Mouse (Mus musculus) T-helper 2 cell (primary cell): ENCODE measurements around the gene Sparc.

Source experiments
- in situ Hi-C: fragments of 300-600 bp; cut with MboI, MseI; formaldehyde crosslinking; loops from one replicate; pipeline ENCODE4 v1.15.1; 2025; ENCODE audit warnings: high pct_unique_total_duplicates

Gene Sparc

GRCm38 (mm10) chr11:55367783-55368182, 55.2 kb downstream of the Sparc start:
- in situ Hi-C loops, result no loop called here

- in situ Hi-C loops, result no loop called here
Observed at GRCm38 (mm10) chr11:55365840-55366239, 57.1 kb downstream of the Sparc start.

DNA sequence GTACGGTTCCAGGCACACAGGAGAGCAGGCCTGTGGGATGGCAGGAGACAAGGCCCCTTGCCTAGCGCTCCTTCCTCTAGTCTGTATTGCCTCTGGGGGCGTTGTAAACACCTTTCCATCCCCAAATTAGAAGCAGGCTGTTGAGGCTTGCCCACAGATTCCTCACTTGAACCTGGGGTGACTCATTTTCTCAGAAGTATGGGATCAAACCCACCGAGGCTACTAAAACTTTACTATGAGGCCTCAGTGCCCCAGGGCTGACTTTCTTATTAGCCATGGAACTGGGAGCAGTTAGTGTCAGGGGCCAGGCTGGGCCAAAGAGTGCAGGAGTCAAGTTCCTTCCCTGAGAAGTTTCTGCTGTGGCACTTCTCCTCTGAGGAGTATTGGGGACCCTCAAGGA, 57.7 kb downstream of the Sparc start:
- in situ Hi-C loops, result no loop called here

DNA sequence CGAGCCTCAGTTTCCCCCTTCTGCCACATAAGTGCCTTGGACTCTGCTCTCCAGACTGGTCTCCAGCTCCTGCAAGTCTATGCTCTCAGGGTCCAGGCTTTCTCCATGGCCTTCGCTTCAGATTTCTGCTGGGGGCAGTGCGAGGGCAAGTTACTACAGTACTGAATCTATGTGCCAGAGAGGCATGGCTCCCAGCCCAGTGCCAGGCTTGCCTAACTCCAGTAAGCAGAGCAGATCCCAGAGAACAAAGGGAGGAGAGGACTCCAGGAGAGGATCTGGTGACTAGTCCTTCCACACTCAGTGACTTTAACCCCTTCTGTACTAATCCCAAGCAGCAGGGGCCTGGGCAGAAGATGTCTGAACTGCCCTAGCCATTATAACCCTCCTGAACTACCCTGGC, 58.3 kb downstream of the Sparc start:
- in situ Hi-C loops, result no loop called here

DNA sequence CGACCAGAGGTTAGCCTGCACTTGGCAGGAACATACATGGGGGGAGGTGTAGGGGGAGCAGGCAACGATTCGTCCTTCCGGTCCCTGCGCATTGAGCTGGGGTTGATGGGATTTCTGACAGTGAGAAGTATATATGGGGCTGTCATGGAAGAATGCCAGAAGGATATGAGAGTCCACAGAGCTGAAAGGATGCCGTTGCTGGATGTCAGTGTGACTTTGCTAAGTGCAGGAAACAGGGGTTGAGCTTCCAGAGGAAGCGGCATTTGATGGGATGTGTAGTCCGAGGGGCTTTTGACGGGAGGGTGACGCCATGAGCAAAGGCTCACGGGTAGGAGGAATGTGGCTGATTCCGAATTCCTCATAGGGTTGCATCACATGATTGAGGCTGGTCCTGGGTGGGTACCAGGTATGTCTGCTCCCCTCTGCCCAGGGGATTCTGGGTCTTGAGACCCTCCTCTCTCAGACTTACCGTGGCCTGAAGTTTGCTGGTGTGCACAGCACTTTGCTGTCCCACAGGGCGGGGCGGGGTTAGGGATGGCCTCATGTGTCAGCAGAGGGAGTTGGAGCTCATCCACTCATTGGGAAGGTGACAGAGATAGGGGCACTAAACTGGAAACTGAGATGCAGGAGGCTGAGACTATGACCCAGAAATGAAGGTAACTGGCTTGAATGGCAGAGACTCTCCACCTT, 64.7 kb downstream of the Sparc start:
- in situ Hi-C loops, result no loop called here

GRCm38 (mm10) chr11:55356846-55357245, 66.1 kb downstream of the Sparc start:
- in situ Hi-C loops, result no loop called here
